Mouse (Mus musculus): ENCODE measurements around the gene Nsmce1. TPM values are rescaled to one million over a fixed set of nuclear protein-coding genes. Genes with fewer than 3 reads are reported as not detected.

The Nsmce1 gene
- polyA plus RNA-seq, 1 experiment from 2014 or later = 88.3 TPM

- no peaks in the 10 kb centered on the region for H3K9me3 ChIP-seq
- ATAC-seq (replicated peaks) = no peak
- no peak overlapping the region for H3K9ac ChIP-seq
- no peaks in the 10 kb centered on the region for H3K27me3 ChIP-seq (replicated peaks)
- no peak overlapping the region for H3K27ac ChIP-seq
- 77% methylated on average over 12 of the region's 12 CpGs for WGBS
- H3K4me2 ChIP-seq = no peak overlapping the region
- H3K4me3 ChIP-seq = no peak overlapping the region
- H3K36me3 ChIP-seq (replicated peaks) = no peaks in the 10 kb centered on the region
- no peaks in the 10 kb centered on the region for H3K4me1 ChIP-seq
These were observed 63.8 kb downstream of the Nsmce1 start for GRCm38 (mm10) chr7:125427492-125428090.

- no peak overlapping the region for H3K4me2 ChIP-seq
- H3K27me3 ChIP-seq (replicated peaks) = no peaks in the 10 kb centered on the region
- no peak overlapping the region for H3K27ac ChIP-seq
- ATAC-seq (replicated peaks) = no peak
- H3K4me3 ChIP-seq = no peak overlapping the region
- no peaks in the 10 kb centered on the region for H3K9me3 ChIP-seq
- H3K4me1 ChIP-seq = no peaks in the 10 kb centered on the region
- no peak overlapping the region for H3K9ac ChIP-seq
- WGBS = 74% methylated on average over 3 of the region's 3 CpGs
- H3K36me3 ChIP-seq (replicated peaks) = no peaks in the 10 kb centered on the region
These were observed 68.3 kb downstream of the Nsmce1 start for GRCm38 (mm10) chr7:125423056-125423455.

- H3K27me3 ChIP-seq (replicated peaks) = no peaks in the 10 kb centered on the region
- H3K4me1 ChIP-seq = no peaks in the 10 kb centered on the region
- H3K4me2 ChIP-seq = no peak overlapping the region
- H3K9me3 ChIP-seq = no peaks in the 10 kb centered on the region
- H3K4me3 ChIP-seq = no peak overlapping the region
- H3K9ac ChIP-seq = no peak overlapping the region
- 50% methylated on average over 2 of the region's 2 CpGs for WGBS
- no peaks in the 10 kb centered on the region for H3K36me3 ChIP-seq (replicated peaks)
- no peak for ATAC-seq (replicated peaks)
- H3K27ac ChIP-seq = no peak overlapping the region
These were observed 69.5 kb downstream of the Nsmce1 start for GRCm38 (mm10) chr7:125421911-125422310.

DNA sequence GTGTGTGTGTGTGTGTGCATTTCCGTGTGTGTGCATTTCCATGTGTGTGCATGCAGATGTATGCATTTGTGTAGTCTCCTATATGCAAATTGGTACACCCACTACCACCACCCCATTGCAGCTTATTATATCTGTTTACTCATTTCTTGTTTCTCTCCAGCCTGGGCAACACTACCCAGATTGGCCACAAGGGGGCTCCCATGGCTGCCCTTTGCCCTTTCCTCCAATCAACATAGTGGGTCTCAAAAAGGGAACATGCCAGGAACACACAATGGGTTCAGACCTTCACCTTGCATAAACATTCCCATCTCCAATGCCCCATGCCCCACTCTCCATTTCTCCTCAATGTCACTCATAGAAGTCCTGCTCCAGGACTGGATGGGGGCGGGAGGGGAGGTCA lies 71.2 kb downstream of the Nsmce1 start:
- ATAC-seq (replicated peaks) = no peak
- Histone ChIP-seq H3K4me1 (no peaks in the 10 kb centered on the region), H3K9me3 (no peaks in the 10 kb centered on the region), H3K27ac (no peak overlapping the region), H3K4me2 (no peak overlapping the region), H3K9ac (no peak overlapping the region), H3K27me3 (replicated peaks) (no peaks in the 10 kb centered on the region), H3K4me3 (no peak overlapping the region), H3K36me3 (replicated peaks) (no peaks in the 10 kb centered on the region)
- WGBS = 70% methylated on average over 2 of the region's 2 CpGs

GRCm38 (mm10) chr7:125418413-125418812 lies 73.0 kb downstream of the Nsmce1 start:
- Histone ChIP-seq H3K4me1 (no peaks in the 10 kb centered on the region), H3K4me2 (no peak overlapping the region), H3K36me3 (replicated peaks) (no peaks in the 10 kb centered on the region), H3K27me3 (replicated peaks) (no peaks in the 10 kb centered on the region), H3K27ac (no peak overlapping the region), H3K9ac (no peak overlapping the region), H3K9me3 (no peaks in the 10 kb centered on the region), H3K4me3 (no peak overlapping the region)
- ATAC-seq (replicated peaks) = no peak
- 23% methylated on average over 3 of the region's 3 CpGs for WGBS

Other genes starting within 250 kb of the Nsmce1 start
- gene Kdm8, start 46.9 kb downstream of the Nsmce1 start, polyA plus RNA-seq (2015; fragmentation: Nextera tagmentation; extraction: Ambion mirVana) = 5.1 and 5.2 TPM in 2 replicates
- gene Il4ra, start 60.5 kb upstream of the Nsmce1 start, polyA plus RNA-seq (2015; fragmentation: Nextera tagmentation; extraction: Ambion mirVana) = 5.4 and 5.9 TPM in 2 replicates
- gene Il21r, start 111.8 kb upstream of the Nsmce1 start, polyA plus RNA-seq (2015; fragmentation: Nextera tagmentation; extraction: Ambion mirVana) = 0.39 and 0.41 TPM in 2 replicates
- gene Gtf3c1, start 216.2 kb upstream of the Nsmce1 start, polyA plus RNA-seq (2015; fragmentation: Nextera tagmentation; extraction: Ambion mirVana) = 34.8 and 35.7 TPM in 2 replicates
- gene D430042O09Rik, start 216.3 kb upstream of the Nsmce1 start, polyA plus RNA-seq (2015; fragmentation: Nextera tagmentation; extraction: Ambion mirVana) = 7.4 and 7.7 TPM in 2 replicates